18 mouse cellular contexts compared by ENCODE assay signal in genomic region chr8:8477456-8477855, GRCm38 (mm10).
DNase-seq lines count a peak whose midpoint lies in the region; ATAC-seq and TF ChIP-seq lines count a peak whose summit lies in the region.
"Had no signal": no experiment of that assay in that cellular context is flagged by ENCODE, and none has a peak within 500 bp of the region (broad histone marks: within the 10 kb centered on the region; RNA-seq: fewer than 3 reads in every experiment).

No protein-coding gene starts in this region.

- no peaks in the 10 kb centered on the region for H3K36me3 ChIP-seq in kidney, embryonic 14.5 days (ENCODE audit: control insufficient read depth, insufficient read depth, low read length)
- no peaks in the 10 kb centered on the region for H3K36me3 ChIP-seq in forebrain, embryonic 10.5 days (replicated peaks)
- H3K36me3 ChIP-seq: embryonic facial prominence, embryonic 13.5 days; heart, embryonic 13.5 days; hindbrain, embryonic 13.5 days; limb, embryonic 13.5 days had no signal

- no peak overlapping the region for H3K4me3 ChIP-seq in gastrocnemius, adult 2 months
- H3K4me3 ChIP-seq in kidney, embryonic 14.5 days (ENCODE audit: low read length): no peak overlapping the region
- no peak overlapping the region for H3K4me3 ChIP-seq in forebrain, embryonic 10.5 days
- H3K4me3 ChIP-seq: embryonic facial prominence, embryonic 13.5 days; heart, embryonic 13.5 days; hindbrain, embryonic 13.5 days; limb, embryonic 13.5 days had no signal

- no peak overlapping the region for H3K9ac ChIP-seq in kidney, embryonic 14.5 days (ENCODE audit: low read depth, low read length)
- H3K9ac ChIP-seq: embryonic facial prominence, embryonic 13.5 days; heart, embryonic 13.5 days; hindbrain, embryonic 13.5 days; limb, embryonic 13.5 days had no signal

- intact Hi-C loops in gastrocnemius, adult 2 months (cut with DNase I): no loop called here

- no peak overlapping the region for H3K27ac ChIP-seq in gastrocnemius, adult 2 months
- H3K27ac ChIP-seq in kidney, embryonic 14.5 days (ENCODE audit: low read depth, low read length): no peak overlapping the region
- no peak overlapping the region for H3K27ac ChIP-seq in forebrain, embryonic 10.5 days
- H3K27ac ChIP-seq: embryonic facial prominence, embryonic 13.5 days; heart, embryonic 13.5 days; hindbrain, embryonic 13.5 days; limb, embryonic 13.5 days had no signal

- no peaks in the 10 kb centered on the region for H3K4me1 ChIP-seq in kidney, embryonic 14.5 days (ENCODE audit: control insufficient read depth, insufficient read depth, low read length)
- peaks cover 13% of the 10 kb centered on the region for H3K4me1 ChIP-seq in forebrain, embryonic 10.5 days
- H3K4me1 ChIP-seq: embryonic facial prominence, embryonic 13.5 days had no signal

- H3K9me3 ChIP-seq in kidney, embryonic 14.5 days (ENCODE audit: control insufficient read depth, low read length): no peaks in the 10 kb centered on the region
- H3K9me3 ChIP-seq in forebrain, embryonic 10.5 days: no peaks in the 10 kb centered on the region
- H3K9me3 ChIP-seq: embryonic facial prominence, embryonic 13.5 days; heart, embryonic 13.5 days; hindbrain, embryonic 13.5 days; limb, embryonic 13.5 days had no signal

- no peak overlapping the region for H3K4me2 ChIP-seq in kidney, embryonic 14.5 days (replicated peaks; ENCODE audit: low read depth, low read length)
- H3K4me2 ChIP-seq: embryonic facial prominence, embryonic 13.5 days; heart, embryonic 13.5 days; hindbrain, embryonic 13.5 days; limb, embryonic 13.5 days had no signal

- ATAC-seq in kidney, embryonic 14.5 days (ENCODE audit: low FRiP score, low TSS enrichment): no peak
- ATAC-seq: intestine, embryonic 16.5 days had no signal

- TF ChIP-seq CTCF in gastrocnemius, adult 2 months (IDR thresholded peaks at IDR 0.05): no peak

- H3K27me3 ChIP-seq in kidney, embryonic 14.5 days (ENCODE audit: control insufficient read depth, insufficient read depth, low read length): no peaks in the 10 kb centered on the region
- H3K27me3 ChIP-seq in forebrain, embryonic 10.5 days (ENCODE audit: poor library complexity, severe bottlenecking): peaks cover 21% of the 10 kb centered on the region
- H3K27me3 ChIP-seq: embryonic facial prominence, embryonic 13.5 days; heart, embryonic 13.5 days; hindbrain, embryonic 13.5 days; limb, embryonic 13.5 days had no signal

- 81% methylated on average over 5 of the region's 5 CpGs for WGBS in kidney, embryonic 14.5 days
- WGBS in forebrain, embryonic 10.5 days: 88% methylated on average over 5 of the region's 5 CpGs

- peak; percentile 55 for DNase-seq in gastrocnemius, adult 2 months
- DNase-seq in gastrocnemius, postnatal 10 days: no peak
- peak; percentile 44 to 46 for DNase-seq in kidney, adult 8-10 months
- peak; percentile 28 for DNase-seq in 3134 (ENCODE audit: extremely low read depth, insufficient read length, low spot score)
- peak; percentile 14 for DNase-seq in heart, postnatal 4 days
- DNase-seq in forebrain, embryonic 10.5 days (ENCODE audit: extremely low spot score, low spot score): no peak
- DNase-seq in frontal cortex, postnatal 36 days (ENCODE audit: low spot score in 2 of 2): no peak
- DNase-seq: adrenal gland, adult 2 months; B cell, adult 2 months; cerebellum, adult 2 months; layer of hippocampus, adult 9-11 months; thymus, postnatal 4 days had no signal

Comparison
In these comparisons a context has a peak if more than half of its experiments do, and no peak if none do; other contexts are left out.
1. DNase-seq: peak in gastrocnemius, adult 2 months (single experiment), kidney, adult 8-10 months (2 of 2), 3134 (single experiment) and heart, postnatal 4 days (single experiment); none in gastrocnemius, postnatal 10 days (single experiment), forebrain, embryonic 10.5 days (single experiment) and frontal cortex, postnatal 36 days (0 of 2).